Mouse (Mus musculus): Measurements from ENCODE around the gene Tmem18.

DNA sequence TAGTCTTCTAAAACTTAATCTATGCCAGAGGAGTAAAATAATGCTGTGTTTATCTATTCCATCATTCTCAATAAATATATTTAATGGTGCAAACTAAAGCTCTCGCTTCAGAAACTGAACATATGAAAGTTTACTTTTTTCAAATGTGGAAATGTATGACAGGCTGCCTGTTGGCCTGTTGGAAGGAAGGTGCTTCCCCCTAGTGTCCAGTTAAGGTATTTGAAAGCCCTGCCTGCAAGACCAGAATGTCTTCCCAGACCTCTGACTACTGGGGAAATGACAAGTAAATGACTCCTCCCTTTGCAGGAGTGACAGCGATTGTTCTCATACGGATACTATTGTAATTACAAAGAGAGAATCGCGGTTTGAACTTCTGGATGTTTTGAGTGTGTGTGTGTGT lies 6.2 kb upstream of the Tmem18 start:
- TF ChIP-seq POLR2A (IDR thresholded peaks at IDR 0.05; ENCODE audit: borderline replicate concordance, control insufficient read depth, low read depth, low read length) (no peak), CTCF (IDR thresholded peaks at IDR 0.05; ENCODE audit: control insufficient read depth, insufficient read depth, low read length) (peak; percentile 56)
